Mouse (Mus musculus) lung, adult 10 weeks (tissue): ENCODE measurements around the gene Cnr1. TPM values are rescaled to one million over a fixed set of nuclear protein-coding genes. Genes with fewer than 3 reads are reported as not detected.

Experiments used
- polyA plus RNA-seq: library from polyadenylated mRNA; stranded (reverse); fragments of 350-450 nt; fragmentation: Illumina TruSeq; extraction: RNeasy Lipid Tissue Mini Kit (QIAGEN cat#74804); gene quantifications from one replicate; pipeline ENCODE4 v1.2.3, GENCODE M21; 2014; ENCODE audit warnings: low read depth, low replicate concordance; ENCODE audit not compliant: insufficient read depth

Gene Cnr1
- 0.50 TPM for polyA plus RNA-seq

GRCm38 (mm10) chr4:33924234-33924888, at the start of gene Cnr1:
Cnr1 (plus strand) TSS chr4:33924593.

Other genes starting within 250 kb of the Cnr1 start
- gene Spaca1, start 125.6 kb downstream of the Cnr1 start, polyA plus RNA-seq, result 0.46 TPM